Mouse (Mus musculus): ENCODE measurements around the gene Trappc4.

- no peak for TF ChIP-seq GATA1 (IDR thresholded peaks at IDR 0.05; ENCODE audit: low read length)
- TF ChIP-seq TAL1 (IDR thresholded peaks at IDR 0.05; ENCODE audit: low read length): no peak
Observed at GRCm38 (mm10) chr9:44423576-44423975, 16.2 kb upstream of the Trappc4 start.

Data from erythroblast, embryonic 14.5 days (primary cell).